Mouse (Mus musculus) cerebellum, adult 9-11 months (tissue): ENCODE measurements around the gene Sell.
"Not testable (repeated sequence)": the region's sequence is repeated elsewhere in the genome, so short reads cannot be mapped to it uniquely, and the experiment has no call there.

Experiments
- DNase-seq: peaks from one replicate; pipeline ENCODE4 v3.0.0; 2022

Gene Sell

GRCm38 (mm10) chr1:164061925-164062324 lies at the start of gene Sell:
Sell (plus strand) TSS chr1:164061982.
- no peak for DNase-seq

GRCm38 (mm10) chr1:164014616-164015015 lies 47.2 kb upstream of the Sell start:
- DNase-seq = no peak

- no peak for DNase-seq
Measured at GRCm38 (mm10) chr1:164018221-164018896, 43.4 kb upstream of the Sell start.

GRCm38 (mm10) chr1:164019789-164020188 lies 42.0 kb upstream of the Sell start:
- no peak for DNase-seq

GRCm38 (mm10) chr1:164020746-164021145 lies 41.0 kb upstream of the Sell start:
- DNase-seq = not testable (repeated sequence)

- DNase-seq = not testable (repeated sequence)
Measured at GRCm38 (mm10) chr1:164022106-164022505, 39.7 kb upstream of the Sell start.

GRCm38 (mm10) chr1:164025685-164026084 lies 36.1 kb upstream of the Sell start:
- DNase-seq = no peak

GRCm38 (mm10) chr1:164027416-164027815 lies 34.4 kb upstream of the Sell start:
- no peak for DNase-seq

GRCm38 (mm10) chr1:164040385-164041135 lies 21.2 kb upstream of the Sell start:
- DNase-seq = no peak

GRCm38 (mm10) chr1:164043549-164043948 lies 18.2 kb upstream of the Sell start:
- no peak for DNase-seq

- no peak for DNase-seq
Measured at GRCm38 (mm10) chr1:164047934-164048333, 13.8 kb upstream of the Sell start, which contains the start of gene Sele. Sele (plus strand) TSS chr1:164048234.

- no peak for DNase-seq
Measured at GRCm38 (mm10) chr1:164053561-164053960, 8.2 kb upstream of the Sell start.

GRCm38 (mm10) chr1:164054800-164055199 lies 7.0 kb upstream of the Sell start:
- no peak for DNase-seq

- no peak for DNase-seq
Measured at GRCm38 (mm10) chr1:164060071-164060470, 1.7 kb upstream of the Sell start.

GRCm38 (mm10) chr1:164061278-164061677 lies 504 bp upstream of the Sell start:
- DNase-seq = no peak

GRCm38 (mm10) chr1:164062856-164063255 lies 1.1 kb downstream of the Sell start:
- no peak for DNase-seq

GRCm38 (mm10) chr1:164063745-164064144 lies 2.0 kb downstream of the Sell start:
- DNase-seq = no peak

GRCm38 (mm10) chr1:164069261-164069660 lies 7.5 kb downstream of the Sell start:
- DNase-seq = no peak

- no peak for DNase-seq
Measured at GRCm38 (mm10) chr1:164070461-164070860, 8.7 kb downstream of the Sell start.

- no peak for DNase-seq
Measured at GRCm38 (mm10) chr1:164071111-164071510, 9.3 kb downstream of the Sell start.

- no peak for DNase-seq
Measured at GRCm38 (mm10) chr1:164072001-164072400, 10.2 kb downstream of the Sell start.

GRCm38 (mm10) chr1:164073091-164073490 lies 11.3 kb downstream of the Sell start:
- DNase-seq = no peak

- DNase-seq = no peak
Measured at GRCm38 (mm10) chr1:164073803-164074202, 12.0 kb downstream of the Sell start.

GRCm38 (mm10) chr1:164074606-164075140 lies 12.9 kb downstream of the Sell start:
- no peak for DNase-seq
